Mouse (Mus musculus) liver, postnatal 0 days (tissue): ENCODE measurements around the gene Hdac10.

Experiments
- CTCF ChIP-seq: sonication (generic); IDR thresholded peaks from 2 replicates; pipeline ENCODE4 v1.5.1; 2016; ENCODE audit warnings: antibody characterized with exemption, low read depth
- EP300 ChIP-seq: IDR thresholded peaks from 2 replicates; pipeline ENCODE4 v1.6.1; 2016; ENCODE audit warnings: antibody characterized with exemption, low read depth, mild to moderate bottlenecking

- TF ChIP-seq CTCF: no peak
- TF ChIP-seq EP300: no peak
Observed at GRCm38 (mm10) chr15:89106976-89107375, 21.5 kb downstream of the Hdac10 start.
